Mouse (Mus musculus) ES-E14 (cell line): ENCODE results near the gene Vmn2r83.

Experiments
- CHD2 ChIP-seq: IDR thresholded peaks from 2 replicates; pipeline ENCODE4 v1.6.1; 2014; ENCODE audit warnings: mild to moderate bottlenecking, low read depth, low read length, inconsistent platforms
- HCFC1 ChIP-seq: IDR thresholded peaks from 2 replicates; pipeline ENCODE4 v1.6.1; 2012; ENCODE audit warnings: low read length, inconsistent platforms, borderline replicate concordance; ENCODE audit not compliant: insufficient read depth
- MAFK ChIP-seq: IDR thresholded peaks from 2 replicates; pipeline ENCODE4 v1.6.1; 2014; ENCODE audit warnings: mild to moderate bottlenecking, low read depth, low read length, inconsistent platforms; ENCODE audit not compliant: insufficient read depth
- ZC3H11A ChIP-seq: IDR thresholded peaks from 2 replicates; pipeline ENCODE4 v1.6.1; 2012; ENCODE audit warnings: low read depth, mild to moderate bottlenecking, inconsistent platforms, low read length, borderline replicate concordance
- ZNF384 ChIP-seq: IDR thresholded peaks from 2 replicates; pipeline ENCODE4 v1.6.1; 2012; ENCODE audit warnings: low read depth, low read length, inconsistent platforms

- TF ChIP-seq HCFC1, result no peak
- TF ChIP-seq ZC3H11A, result no peak
- TF ChIP-seq MAFK, result no peak
- TF ChIP-seq ZNF384, result no peak
- TF ChIP-seq CHD2, result no peak
These were observed 34.5 kb downstream of the Vmn2r83 start for GRCm38 (mm10) chr10:79502830-79503644.
